Mouse (Mus musculus) lung, adult 2 months (tissue): ENCODE measurements around the gene Maml2.

Source experiments
- CTCF ChIP-seq: fragments of 200-500 bp; IDR thresholded peaks from 2 replicates; pipeline ENCODE4 v1.5.1; 2011; ENCODE audit warnings: mild to moderate bottlenecking, low read length, control low read depth; ENCODE audit not compliant: insufficient read depth
- POLR2A ChIP-seq: fragments of 200-500 bp; IDR thresholded peaks from 2 replicates; pipeline ENCODE4 v1.6.1; 2011; ENCODE audit warnings: low read depth, mild to moderate bottlenecking, control low read depth, low read length, borderline replicate concordance; ENCODE audit errors: extremely low read depth

DNA sequence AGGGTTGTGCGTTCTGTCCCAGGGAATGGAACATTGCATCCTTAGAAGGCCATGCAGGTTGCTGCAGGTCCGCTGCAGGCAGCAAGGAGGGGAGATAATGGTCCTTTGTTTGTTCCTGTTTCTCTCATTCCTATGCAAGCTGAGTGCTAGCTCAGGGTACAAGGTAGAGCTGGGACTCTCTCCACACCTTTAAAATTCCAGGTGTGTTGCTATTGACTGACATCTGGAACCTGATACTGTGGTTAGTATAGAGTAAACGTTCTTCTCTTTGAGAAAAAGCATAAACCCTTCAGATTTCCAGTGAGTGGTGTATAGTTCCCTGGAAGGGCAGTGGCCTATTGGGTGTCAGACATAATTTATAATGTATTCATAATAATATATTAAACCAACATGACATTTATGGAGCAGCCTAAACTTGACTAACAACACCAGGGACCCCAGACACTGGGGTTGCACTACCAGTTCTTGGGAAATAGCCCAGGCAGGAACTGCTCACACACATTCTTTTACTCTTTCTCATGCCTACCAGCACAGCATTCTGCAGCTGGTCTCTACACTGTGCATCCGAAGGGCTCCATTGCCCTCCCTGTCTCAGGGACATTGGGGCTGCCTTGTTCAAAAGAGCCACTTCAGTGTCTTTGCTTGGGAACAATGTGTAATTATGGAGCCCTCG is 254.8 kb downstream of the Maml2 start:
- TF ChIP-seq CTCF (no peak), POLR2A (no peak)
